Mouse (Mus musculus) kidney, postnatal 14 days (tissue): ENCODE results near the gene Msmp.
"Not testable (repeated sequence)": the region's sequence is repeated elsewhere in the genome, so short reads cannot be mapped to it uniquely, and the experiment has no call there.

Source experiments
- DNase-seq: peaks from one replicate; pipeline ENCODE4 v3.0.0; 2022; ENCODE audit warnings: mixed read lengths

Gene Msmp

GRCm38 (mm10) chr4:43584444-43585416, at the start of gene Msmp:
Msmp (minus strand) TSS chr4:43584494.
- peak; percentile 68 for DNase-seq

- no peak for DNase-seq
These were observed 49.4 kb upstream of the Msmp start for GRCm38 (mm10) chr4:43633736-43634135.

- DNase-seq: no peak
These were observed 49.0 kb upstream of the Msmp start for GRCm38 (mm10) chr4:43633296-43633695.

- no peak for DNase-seq
These were observed 47.9 kb upstream of the Msmp start for GRCm38 (mm10) chr4:43631956-43632920.

GRCm38 (mm10) chr4:43631046-43631955, 47.0 kb upstream of the Msmp start, which contains the start of gene Npr2:
Npr2 (plus strand) TSS chr4:43631935.
- DNase-seq: peak; percentile 73

- no peak for DNase-seq
These were observed 46.4 kb upstream of the Msmp start for GRCm38 (mm10) chr4:43630671-43631045.

GRCm38 (mm10) chr4:43630030-43630581, 45.8 kb upstream of the Msmp start:
- DNase-seq: peak; percentile 91

GRCm38 (mm10) chr4:43629106-43629817, 45.0 kb upstream of the Msmp start:
- no peak for DNase-seq

GRCm38 (mm10) chr4:43620146-43620778, 36.0 kb upstream of the Msmp start:
- no peak for DNase-seq

- DNase-seq: peak; percentile 41
These were observed 28.9 kb upstream of the Msmp start for GRCm38 (mm10) chr4:43613060-43613730.

- no peak for DNase-seq
These were observed 28.2 kb upstream of the Msmp start for GRCm38 (mm10) chr4:43612534-43612933.

GRCm38 (mm10) chr4:43604751-43605685, 20.7 kb upstream of the Msmp start:
- DNase-seq: no peak

GRCm38 (mm10) chr4:43604099-43604498, 19.8 kb upstream of the Msmp start:
- DNase-seq: no peak

- DNase-seq: no peak
These were observed 16.1 kb upstream of the Msmp start for GRCm38 (mm10) chr4:43600195-43600934.

GRCm38 (mm10) chr4:43598650-43599380, 14.5 kb upstream of the Msmp start:
- DNase-seq: no peak

- no peak for DNase-seq
These were observed 13.9 kb upstream of the Msmp start for GRCm38 (mm10) chr4:43598200-43598599.

GRCm38 (mm10) chr4:43596597-43596996, 12.3 kb upstream of the Msmp start:
- DNase-seq: not testable (repeated sequence)
